Mouse (Mus musculus): ENCODE measurements around the gene Slc35g1. TPM values are rescaled to one million over a fixed set of nuclear protein-coding genes. Genes with fewer than 3 reads are reported as not detected.

Slc35g1 gene
- polyA plus RNA-seq, 1 experiment from 2014 or later: 3.4 TPM

GRCm38 (mm10) chr19:38410357-38411056 is 14.7 kb downstream of the Slc35g1 start:
- peak; percentile 87 for ATAC-seq (ENCODE audit: low read depth)
- Histone ChIP-seq H3K4me2 (ENCODE audit: low read depth, low read length) (no peak overlapping the region), H3K27me3 (ENCODE audit: control insufficient read depth, insufficient read depth, low read depth, low read length) (no peaks in the 10 kb centered on the region), H3K36me3 (ENCODE audit: control insufficient read depth, insufficient read depth) (peaks cover 2% of the 10 kb centered on the region; the same call in 1 of the 2 replicates), H3K9ac (ENCODE audit: low read depth, low read length) (no peak overlapping the region), H3K4me3 (ENCODE audit: low read depth, low read length) (no peak overlapping the region), H3K9me3 (replicated peaks; ENCODE audit: control insufficient read depth, low read length) (no peaks in the 10 kb centered on the region), H3K4me1 (ENCODE audit: control insufficient read depth, low read depth, low read length) (peaks cover 6% of the 10 kb centered on the region; the same call in 1 of the 2 replicates), H3K27ac (ENCODE audit: low read length) (peak overlapping the region; percentile 59)
- 56% methylated on average over 10 of the region's 10 CpGs for WGBS (ENCODE audit: insufficient replicate concordance)

GRCm38 (mm10) chr19:38413861-38414260 is 18.1 kb downstream of the Slc35g1 start:
- Histone ChIP-seq H3K9me3 (replicated peaks; ENCODE audit: control insufficient read depth, low read length) (no peaks in the 10 kb centered on the region), H3K27me3 (ENCODE audit: control insufficient read depth, insufficient read depth, low read depth, low read length) (no peaks in the 10 kb centered on the region)
- WGBS (ENCODE audit: insufficient replicate concordance): 75% methylated on average over 6 of the region's 6 CpGs

GRCm38 (mm10) chr19:38418819-38419423 is 23.1 kb downstream of the Slc35g1 start:
- Histone ChIP-seq H3K27ac (ENCODE audit: low read length) (no peak overlapping the region), H3K9ac (ENCODE audit: low read depth, low read length) (no peak overlapping the region), H3K9me3 (replicated peaks; ENCODE audit: control insufficient read depth, low read length) (no peaks in the 10 kb centered on the region), H3K4me2 (ENCODE audit: low read depth, low read length) (no peak overlapping the region), H3K27me3 (ENCODE audit: control insufficient read depth, insufficient read depth, low read depth, low read length) (no peaks in the 10 kb centered on the region), H3K4me3 (ENCODE audit: low read depth, low read length) (no peak overlapping the region), H3K36me3 (ENCODE audit: control insufficient read depth, insufficient read depth) (no peaks in the 10 kb centered on the region), H3K4me1 (ENCODE audit: control insufficient read depth, low read depth, low read length) (no peaks in the 10 kb centered on the region)
- no peak for ATAC-seq (ENCODE audit: low read depth)
- WGBS (ENCODE audit: insufficient replicate concordance): 54% methylated on average over 4 of the region's 4 CpGs

More at GRCm38 (mm10) chr19:38413861-38414260, 18.1 kb downstream of the Slc35g1 start:
- no peak for ATAC-seq (ENCODE audit: low read depth)
- H3K4me1 ChIP-seq (ENCODE audit: control insufficient read depth, low read depth, low read length): peaks cover 6% of the 10 kb centered on the region; the same call in 1 of the 2 replicates
- H3K9ac ChIP-seq (ENCODE audit: low read depth, low read length): no peak overlapping the region
- H3K4me2 ChIP-seq (ENCODE audit: low read depth, low read length): no peak overlapping the region
- no peak overlapping the region for H3K4me3 ChIP-seq (ENCODE audit: low read depth, low read length)
- H3K27ac ChIP-seq (ENCODE audit: low read length): no peak overlapping the region
- H3K36me3 ChIP-seq (ENCODE audit: control insufficient read depth, insufficient read depth): no peaks in the 10 kb centered on the region

GRCm38 (mm10) chr19:38420751-38421295 is 25.0 kb downstream of the Slc35g1 start:
- 61% methylated on average over 4 of the region's 4 CpGs for WGBS (ENCODE audit: insufficient replicate concordance)
- Histone ChIP-seq H3K27ac (ENCODE audit: low read length) (no peak overlapping the region), H3K4me2 (ENCODE audit: low read depth, low read length) (no peak overlapping the region), H3K27me3 (ENCODE audit: control insufficient read depth, insufficient read depth, low read depth, low read length) (no peaks in the 10 kb centered on the region), H3K4me1 (ENCODE audit: control insufficient read depth, low read depth, low read length) (no peaks in the 10 kb centered on the region), H3K36me3 (ENCODE audit: control insufficient read depth, insufficient read depth) (no peaks in the 10 kb centered on the region), H3K9me3 (replicated peaks; ENCODE audit: control insufficient read depth, low read length) (no peaks in the 10 kb centered on the region), H3K9ac (ENCODE audit: low read depth, low read length) (no peak overlapping the region), H3K4me3 (ENCODE audit: low read depth, low read length) (no peak overlapping the region)
- no peak for ATAC-seq (ENCODE audit: low read depth)

GRCm38 (mm10) chr19:38421436-38421835 is 25.7 kb downstream of the Slc35g1 start:
- WGBS (ENCODE audit: insufficient replicate concordance): 54% methylated on average over 7 of the region's 7 CpGs
- Histone ChIP-seq H3K27me3 (ENCODE audit: control insufficient read depth, insufficient read depth, low read depth, low read length) (no peaks in the 10 kb centered on the region), H3K9ac (ENCODE audit: low read depth, low read length) (no peak overlapping the region), H3K4me1 (ENCODE audit: control insufficient read depth, low read depth, low read length) (no peaks in the 10 kb centered on the region), H3K4me2 (ENCODE audit: low read depth, low read length) (no peak overlapping the region), H3K9me3 (replicated peaks; ENCODE audit: control insufficient read depth, low read length) (no peaks in the 10 kb centered on the region), H3K4me3 (ENCODE audit: low read depth, low read length) (no peak overlapping the region), H3K27ac (ENCODE audit: low read length) (no peak overlapping the region), H3K36me3 (ENCODE audit: control insufficient read depth, insufficient read depth) (no peaks in the 10 kb centered on the region)
- no peak for ATAC-seq (ENCODE audit: low read depth)

- Histone ChIP-seq H3K27me3 (ENCODE audit: control insufficient read depth, insufficient read depth, low read depth, low read length) (no peaks in the 10 kb centered on the region), H3K4me1 (ENCODE audit: control insufficient read depth, low read depth, low read length) (no peaks in the 10 kb centered on the region), H3K4me3 (ENCODE audit: low read depth, low read length) (no peak overlapping the region), H3K36me3 (ENCODE audit: control insufficient read depth, insufficient read depth) (no peaks in the 10 kb centered on the region), H3K4me2 (ENCODE audit: low read depth, low read length) (no peak overlapping the region), H3K9ac (ENCODE audit: low read depth, low read length) (no peak overlapping the region), H3K9me3 (replicated peaks; ENCODE audit: control insufficient read depth, low read length) (no peaks in the 10 kb centered on the region), H3K27ac (ENCODE audit: low read length) (no peak overlapping the region)
- ATAC-seq (ENCODE audit: low read depth): no peak
- WGBS (ENCODE audit: insufficient replicate concordance): 47% methylated on average over 6 of the region's 6 CpGs
These were observed 27.1 kb downstream of the Slc35g1 start for GRCm38 (mm10) chr19:38422926-38423325.

- ATAC-seq (ENCODE audit: low read depth): no peak
- no peaks in the 10 kb centered on the region for H3K4me1 ChIP-seq (ENCODE audit: control insufficient read depth, low read depth, low read length)
- WGBS (ENCODE audit: insufficient replicate concordance): 35% methylated on average over 7 of the region's 7 CpGs
These were observed 28.1 kb downstream of the Slc35g1 start for GRCm38 (mm10) chr19:38423884-38424283.

GRCm38 (mm10) chr19:38424581-38424980 is 28.8 kb downstream of the Slc35g1 start:
- Histone ChIP-seq H3K27me3 (ENCODE audit: control insufficient read depth, insufficient read depth, low read depth, low read length) (no peaks in the 10 kb centered on the region), H3K27ac (ENCODE audit: low read length) (no peak overlapping the region), H3K36me3 (ENCODE audit: control insufficient read depth, insufficient read depth) (no peaks in the 10 kb centered on the region), H3K4me3 (ENCODE audit: low read depth, low read length) (no peak overlapping the region), H3K9ac (ENCODE audit: low read depth, low read length) (no peak overlapping the region), H3K4me2 (ENCODE audit: low read depth, low read length) (no peak overlapping the region), H3K4me1 (ENCODE audit: control insufficient read depth, low read depth, low read length) (no peaks in the 10 kb centered on the region), H3K9me3 (replicated peaks; ENCODE audit: control insufficient read depth, low read length) (no peaks in the 10 kb centered on the region)
- WGBS (ENCODE audit: insufficient replicate concordance): 70% methylated on average over 7 of the region's 7 CpGs
- no peak for ATAC-seq (ENCODE audit: low read depth)

More at GRCm38 (mm10) chr19:38423884-38424283, 28.1 kb downstream of the Slc35g1 start:
- H3K27ac ChIP-seq (ENCODE audit: low read length): no peak overlapping the region
- no peaks in the 10 kb centered on the region for H3K27me3 ChIP-seq (ENCODE audit: control insufficient read depth, insufficient read depth, low read depth, low read length)
- H3K36me3 ChIP-seq (ENCODE audit: control insufficient read depth, insufficient read depth): no peaks in the 10 kb centered on the region
- no peaks in the 10 kb centered on the region for H3K9me3 ChIP-seq (replicated peaks; ENCODE audit: control insufficient read depth, low read length)
- H3K9ac ChIP-seq (ENCODE audit: low read depth, low read length): no peak overlapping the region
- H3K4me3 ChIP-seq (ENCODE audit: low read depth, low read length): no peak overlapping the region
- no peak overlapping the region for H3K4me2 ChIP-seq (ENCODE audit: low read depth, low read length)

GRCm38 (mm10) chr19:38429269-38429668 is 33.5 kb downstream of the Slc35g1 start:
- no peak overlapping the region for H3K4me2 ChIP-seq (ENCODE audit: low read depth, low read length)
- ATAC-seq (ENCODE audit: low read depth): no peak
- H3K27me3 ChIP-seq (ENCODE audit: control insufficient read depth, insufficient read depth, low read depth, low read length): no peaks in the 10 kb centered on the region
- H3K9me3 ChIP-seq (replicated peaks; ENCODE audit: control insufficient read depth, low read length): no peaks in the 10 kb centered on the region
- H3K4me3 ChIP-seq (ENCODE audit: low read depth, low read length): no peak overlapping the region
- WGBS (ENCODE audit: insufficient replicate concordance): 30% methylated on average over 5 of the region's 5 CpGs
- H3K36me3 ChIP-seq (ENCODE audit: control insufficient read depth, insufficient read depth): no peaks in the 10 kb centered on the region
- no peaks in the 10 kb centered on the region for H3K4me1 ChIP-seq (ENCODE audit: control insufficient read depth, low read depth, low read length)
- H3K27ac ChIP-seq (ENCODE audit: low read length): no peak overlapping the region
- H3K9ac ChIP-seq (ENCODE audit: low read depth, low read length): no peak overlapping the region
